Mouse (Mus musculus) bone marrow, adult 2 months (tissue): ENCODE data around the gene Parp9.

ENCODE experiments used
- CTCF ChIP-seq: fragments of 200-500 bp; IDR thresholded peaks from 2 replicates; pipeline ENCODE4 v1.5.1; 2011; ENCODE audit warnings: low read length, control low read depth; ENCODE audit not compliant: control insufficient read depth, insufficient read depth
- POLR2A ChIP-seq: fragments of 200-500 bp; IDR thresholded peaks from 2 replicates; pipeline ENCODE4 v1.6.1; 2011; ENCODE audit warnings: low read depth, mild to moderate bottlenecking, control low read depth, low read length, borderline replicate concordance; ENCODE audit not compliant: control insufficient read depth

DNA sequence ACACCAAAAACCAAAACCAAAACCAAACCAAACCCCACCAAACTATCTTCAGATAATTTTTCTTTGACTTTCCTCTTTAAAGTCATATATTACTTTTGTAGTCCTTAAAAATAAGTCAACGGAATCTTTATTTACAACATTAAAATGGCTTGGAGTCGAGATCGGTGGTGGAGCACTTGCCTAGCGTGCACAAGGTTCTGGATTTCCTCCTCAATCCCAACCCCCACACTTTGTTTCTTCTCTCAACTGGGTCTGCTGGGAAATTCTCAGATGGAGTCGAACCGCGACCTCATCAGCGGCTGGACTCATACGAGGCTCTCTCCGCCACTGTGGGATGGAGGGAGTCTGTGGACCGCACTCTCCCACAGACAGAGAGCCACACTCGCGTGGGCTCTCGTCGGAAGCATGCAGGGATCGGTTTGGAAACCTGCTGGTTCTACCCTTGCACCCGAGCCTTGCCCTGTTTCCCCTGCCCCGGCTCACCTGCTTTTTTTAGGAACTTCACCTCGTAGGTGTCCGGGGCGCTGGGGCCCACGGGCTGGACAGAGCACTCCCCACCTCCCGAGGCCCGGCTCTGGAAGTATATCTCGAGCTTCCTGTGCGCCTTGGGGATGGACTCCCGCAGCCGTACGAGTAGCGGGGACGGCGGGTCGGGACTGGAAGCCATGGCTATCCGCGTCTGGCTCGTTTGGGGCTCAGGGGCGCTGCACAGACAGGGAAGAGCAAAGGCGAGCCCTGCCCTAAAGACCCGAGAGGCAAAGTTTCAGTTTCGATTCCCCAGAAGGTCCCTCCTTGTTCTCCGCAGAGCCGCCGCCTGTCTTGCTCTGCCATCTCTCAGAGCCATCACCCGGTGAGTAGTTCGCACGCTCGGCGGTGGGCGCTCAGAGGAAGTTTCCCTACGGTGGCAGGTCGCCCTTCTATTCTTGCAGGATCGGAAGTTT is at the start of gene Parp9, which contains the start of gene Dtx3l:
- TF ChIP-seq CTCF (no peak), POLR2A (peak; percentile 75)
